In the genomic region with DNA sequence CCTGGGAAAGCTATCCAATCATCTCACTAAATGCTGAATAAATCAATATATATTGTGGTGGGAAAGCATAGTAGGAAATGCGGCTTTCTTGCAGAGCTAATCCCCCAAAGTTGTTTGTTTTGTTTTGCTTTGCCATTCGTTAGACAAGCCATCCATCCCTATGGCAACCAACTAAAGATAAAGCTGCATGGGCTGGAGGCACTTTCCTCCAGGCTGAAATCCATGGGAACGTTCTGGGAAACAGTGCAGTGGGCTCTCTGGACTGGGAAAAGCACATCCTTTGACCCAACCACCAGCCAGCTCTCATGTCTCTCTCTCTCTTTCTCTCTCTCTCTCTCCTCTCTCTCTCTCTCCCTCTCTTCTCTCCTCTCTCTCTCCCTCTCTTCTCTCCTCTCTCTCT, we compare ENCODE assay signal across 18 mouse cellular contexts.
DNase-seq lines count a peak whose midpoint lies in the region; ATAC-seq and TF ChIP-seq lines count a peak whose summit lies in the region.
"Had no signal": no experiment of that assay in that cellular context is flagged by ENCODE, and none has a peak within 500 bp of the region (broad histone marks: within the 10 kb centered on the region; RNA-seq: fewer than 3 reads in every experiment).

No protein-coding gene starts in this region.

- WGBS in forebrain, embryonic 14.5 days, result 12% methylated on average over 3 of the region's 3 CpGs
- 9% methylated on average over 3 of the region's 3 CpGs for WGBS in forebrain, embryonic 13.5 days
- WGBS in hindbrain, postnatal 0 days, result 14% methylated on average over 3 of the region's 3 CpGs
- WGBS in neural tube, embryonic 15.5 days, result 20% methylated on average over 3 of the region's 3 CpGs

- H3K27me3 ChIP-seq in forebrain, embryonic 14.5 days (replicated peaks; ENCODE audit: control insufficient read depth, insufficient read depth, low read length), result no peaks in the 10 kb centered on the region
- H3K27me3 ChIP-seq in forebrain, embryonic 13.5 days, result no peaks in the 10 kb centered on the region
- no peaks in the 10 kb centered on the region for H3K27me3 ChIP-seq in hindbrain, postnatal 0 days (ENCODE audit: insufficient read depth, low read length)
- no peaks in the 10 kb centered on the region for H3K27me3 ChIP-seq in neural tube, embryonic 15.5 days (replicated peaks)
- H3K27me3 ChIP-seq: heart, embryonic 13.5 days; Patski; stomach, embryonic 15.5 days had no signal

- no peaks in the 10 kb centered on the region for H3K9me3 ChIP-seq in forebrain, embryonic 14.5 days (replicated peaks; ENCODE audit: control insufficient read depth, low read length)
- H3K9me3 ChIP-seq in forebrain, embryonic 13.5 days (replicated peaks), result no peaks in the 10 kb centered on the region
- no peaks in the 10 kb centered on the region for H3K9me3 ChIP-seq in hindbrain, postnatal 0 days (ENCODE audit: low read length)
- H3K9me3 ChIP-seq in neural tube, embryonic 15.5 days (replicated peaks), result no peaks in the 10 kb centered on the region
- H3K9me3 ChIP-seq: heart, embryonic 13.5 days; stomach, embryonic 15.5 days had no signal

- no peak overlapping the region for H3K4me2 ChIP-seq in forebrain, embryonic 14.5 days (ENCODE audit: low read length)
- H3K4me2 ChIP-seq in forebrain, embryonic 13.5 days, result no peak overlapping the region
- H3K4me2 ChIP-seq in hindbrain, postnatal 0 days (ENCODE audit: low read depth, low read length), result no peak overlapping the region
- no peak overlapping the region for H3K4me2 ChIP-seq in neural tube, embryonic 15.5 days
- H3K4me2 ChIP-seq: heart, embryonic 13.5 days; liver, embryonic 11.5 days; stomach, embryonic 15.5 days had no signal

- peak; percentile 63 for DNase-seq in forebrain, embryonic 14.5 days (ENCODE audit: low spot score)
- peak; percentile 47 to 59 for DNase-seq in right cerebral cortex, postnatal 10 days (ENCODE audit: low spot score in 2 of 2)
- DNase-seq in right cerebral cortex, postnatal 25 days, result no peak
- peak; percentile 69 for DNase-seq in hindbrain, postnatal 0 days (ENCODE audit: low spot score)
- DNase-seq in urinary bladder, postnatal 25 days (ENCODE audit: low spot score), result no peak
- DNase-seq in thymus, postnatal 36 days, result no peak
- DNase-seq: adrenal gland, adult 2 months; cerebellum, postnatal 25 days; gastrocnemius, postnatal 25 days; kidney, adult 8-10 months had no signal

- H3K9ac ChIP-seq in forebrain, embryonic 14.5 days (ENCODE audit: low read length), result no peak overlapping the region
- H3K9ac ChIP-seq in forebrain, embryonic 13.5 days, result no peak overlapping the region
- H3K9ac ChIP-seq in hindbrain, postnatal 0 days (replicated peaks; ENCODE audit: low read length), result no peak overlapping the region
- no peak overlapping the region for H3K9ac ChIP-seq in neural tube, embryonic 15.5 days (replicated peaks)
- H3K9ac ChIP-seq: heart, embryonic 13.5 days; stomach, embryonic 15.5 days had no signal

- TF ChIP-seq CTCF in hindbrain, postnatal 0 days (IDR thresholded peaks at IDR 0.05; ENCODE audit: low read depth), result no peak

- H3K4me3 ChIP-seq in forebrain, embryonic 14.5 days (ENCODE audit: low read depth, low read length), result no peak overlapping the region
- no peak overlapping the region for H3K4me3 ChIP-seq in forebrain, embryonic 13.5 days
- H3K4me3 ChIP-seq in hindbrain, postnatal 0 days (ENCODE audit: low read length), result no peak overlapping the region
- no peak overlapping the region for H3K4me3 ChIP-seq in neural tube, embryonic 15.5 days (replicated peaks)
- H3K4me3 ChIP-seq: heart, embryonic 13.5 days; left cerebral cortex, adult 2 months; stomach, embryonic 15.5 days had no signal

- no peak overlapping the region for H3K27ac ChIP-seq in forebrain, embryonic 14.5 days (ENCODE audit: low read depth, low read length)
- no peak overlapping the region for H3K27ac ChIP-seq in forebrain, embryonic 13.5 days
- H3K27ac ChIP-seq in hindbrain, postnatal 0 days, result no peak overlapping the region
- H3K27ac ChIP-seq in neural tube, embryonic 15.5 days (replicated peaks), result peak overlapping the region; percentile 58; the same call in 1 of the 2 replicates
- H3K27ac ChIP-seq: heart, embryonic 13.5 days; left cerebral cortex, adult 2 months; stomach, embryonic 15.5 days had no signal

- H3K36me3 ChIP-seq in forebrain, embryonic 14.5 days (ENCODE audit: control insufficient read depth, insufficient read depth, low read length), result no peaks in the 10 kb centered on the region
- peaks cover 5% of the 10 kb centered on the region; the same call in 1 of the 2 replicates for H3K36me3 ChIP-seq in forebrain, embryonic 13.5 days (ENCODE audit: poor library complexity, severe bottlenecking)
- H3K36me3 ChIP-seq in hindbrain, postnatal 0 days (ENCODE audit: insufficient read depth, low read length), result no peaks in the 10 kb centered on the region
- H3K36me3 ChIP-seq in neural tube, embryonic 15.5 days, result 0 out of 2 replicates have a peak, but pooled peaks cover 3% of the 10 kb centered on the region

- H3K4me1 ChIP-seq in forebrain, embryonic 14.5 days (ENCODE audit: control insufficient read depth, insufficient read depth, low read length), result no peaks in the 10 kb centered on the region
- H3K4me1 ChIP-seq in forebrain, embryonic 13.5 days, result no peaks in the 10 kb centered on the region
- H3K4me1 ChIP-seq in hindbrain, postnatal 0 days (ENCODE audit: insufficient read depth, low read length), result no peaks in the 10 kb centered on the region; the same call in 1 of the 2 replicates
- no peaks in the 10 kb centered on the region for H3K4me1 ChIP-seq in neural tube, embryonic 15.5 days
- H3K4me1 ChIP-seq: heart, embryonic 13.5 days; stomach, embryonic 15.5 days had no signal

- ATAC-seq in forebrain, embryonic 14.5 days, result peak; percentile 61
- ATAC-seq in forebrain, embryonic 13.5 days, result no peak
- peak; percentile 83 for ATAC-seq in hindbrain, postnatal 0 days
- ATAC-seq in neural tube, embryonic 15.5 days (ENCODE audit: low FRiP score), result peak; percentile 87
- ATAC-seq: lung, postnatal 0 days; Patski had no signal

Comparison
In these comparisons a context has a peak if more than half of its experiments do, and no peak if none do; other contexts are left out.
1. DNase-seq: peak in forebrain, embryonic 14.5 days (single experiment), right cerebral cortex, postnatal 10 days (2 of 2) and hindbrain, postnatal 0 days (single experiment); none in right cerebral cortex, postnatal 25 days (single experiment), urinary bladder, postnatal 25 days (single experiment) and thymus, postnatal 36 days (0 of 2).